ENCODE assay signal across 27 mouse cellular contexts in genomic region chr2:146496995-146497394, GRCm38 (mm10). TPM values are rescaled to one million over a fixed set of nuclear protein-coding genes. Genes with fewer than 3 reads are reported as not detected.
DNase-seq lines count a peak whose midpoint lies in the region; ATAC-seq lines count a peak whose summit lies in the region.
"Had no signal": no experiment of that assay in that cellular context is flagged by ENCODE, and none has a peak within 500 bp of the region (broad histone marks: within the 10 kb centered on the region; RNA-seq: fewer than 3 reads in every experiment).

No protein-coding gene starts in this region.

- H3K36me3 ChIP-seq in megakaryocyte, embryonic 14.5 days (replicated peaks; ENCODE audit: low read length) = peaks cover 58% of the 10 kb centered on the region
- no peaks in the 10 kb centered on the region for H3K36me3 ChIP-seq in liver, embryonic 12.5 days
- no peaks in the 10 kb centered on the region for H3K36me3 ChIP-seq in kidney, embryonic 16.5 days (ENCODE audit: insufficient read depth, low read length)
- H3K36me3 ChIP-seq: embryonic facial prominence, embryonic 13.5 days; forebrain, embryonic 15.5 days; heart, embryonic 12.5 days; hindbrain, embryonic 12.5 days; kidney, embryonic 15.5 days; limb, embryonic 12.5 days; neural tube, embryonic 13.5 days had no signal

- peaks cover 90% of the 10 kb centered on the region for H3K4me1 ChIP-seq in megakaryocyte, embryonic 14.5 days
- H3K4me1 ChIP-seq in liver, embryonic 12.5 days = peaks cover 57% of the 10 kb centered on the region
- H3K4me1 ChIP-seq in kidney, embryonic 16.5 days (ENCODE audit: insufficient read depth, low read length) = no peaks in the 10 kb centered on the region
- H3K4me1 ChIP-seq: embryonic facial prominence, embryonic 13.5 days; hindbrain, embryonic 12.5 days; kidney, embryonic 15.5 days; limb, embryonic 12.5 days; neural tube, embryonic 13.5 days had no signal

- DNase-seq in kidney, postnatal 36 days = no peak
- no peak for DNase-seq in Muller cell, postnatal 12 days (ENCODE audit: inconsistent ontology term)
- DNase-seq: cerebellum, adult 18-20 months; cerebellum, postnatal 14 days; embryo, embryonic 11 days; gastrocnemius, postnatal 10 days; heart, postnatal 14 days; kidney, adult 11 months; lung, embryonic 14.5 days; right cerebral cortex, adult 18-20 months; right cerebral cortex, postnatal 4 days; thymus, postnatal 14 days had no signal

- no peaks in the 10 kb centered on the region for H3K27me3 ChIP-seq in megakaryocyte, embryonic 14.5 days (replicated peaks)
- H3K27me3 ChIP-seq in liver, embryonic 12.5 days (replicated peaks) = no peaks in the 10 kb centered on the region
- no peaks in the 10 kb centered on the region for H3K27me3 ChIP-seq in kidney, embryonic 16.5 days (ENCODE audit: insufficient read depth, low read length)
- H3K27me3 ChIP-seq: embryonic facial prominence, embryonic 13.5 days; forebrain, embryonic 15.5 days; heart, embryonic 12.5 days; hindbrain, embryonic 12.5 days; kidney, embryonic 15.5 days; limb, embryonic 12.5 days; neural tube, embryonic 13.5 days had no signal

- no peaks in the 10 kb centered on the region for H3K9me3 ChIP-seq in megakaryocyte, embryonic 14.5 days
- no peaks in the 10 kb centered on the region for H3K9me3 ChIP-seq in liver, embryonic 12.5 days (replicated peaks)
- no peaks in the 10 kb centered on the region for H3K9me3 ChIP-seq in kidney, embryonic 16.5 days (ENCODE audit: low read length)
- H3K9me3 ChIP-seq: embryonic facial prominence, embryonic 13.5 days; forebrain, embryonic 15.5 days; heart, embryonic 12.5 days; hindbrain, embryonic 12.5 days; kidney, embryonic 15.5 days; limb, embryonic 12.5 days; neural tube, embryonic 13.5 days had no signal

- WGBS in liver, embryonic 12.5 days (ENCODE audit: insufficient replicate concordance) = 15% methylated on average over 1 of the region's 1 CpGs
- WGBS in kidney, embryonic 16.5 days = 13% methylated on average over 1 of the region's 1 CpGs

- peak overlapping the region; percentile 64 for H3K4me3 ChIP-seq in megakaryocyte, embryonic 14.5 days (replicated peaks)
- no peak overlapping the region for H3K4me3 ChIP-seq in liver, embryonic 12.5 days
- H3K4me3 ChIP-seq in kidney, embryonic 16.5 days (ENCODE audit: low read length) = no peak overlapping the region
- H3K4me3 ChIP-seq: embryonic facial prominence, embryonic 13.5 days; forebrain, embryonic 15.5 days; heart, embryonic 12.5 days; hindbrain, embryonic 12.5 days; kidney, embryonic 15.5 days; limb, embryonic 12.5 days; myocyte; neural tube, embryonic 13.5 days had no signal

- no peak for ATAC-seq in megakaryocyte, adult 5-6 weeks (ENCODE audit: poor library complexity, severe bottlenecking)
- ATAC-seq in common myeloid progenitor, adult 5-6 weeks (replicated peaks; ENCODE audit: low read depth, poor library complexity, severe bottlenecking) = 0 out of 2 replicates have a peak, but pooled peaks have one; percentile 9
- peak; percentile 68 for ATAC-seq in liver, embryonic 12.5 days
- peak; percentile 21 for ATAC-seq in megakaryocyte progenitor cell, adult 5-6 weeks (replicated peaks; ENCODE audit: poor library complexity)
- no peak for ATAC-seq in kidney, embryonic 16.5 days (ENCODE audit: low FRiP score, low TSS enrichment)
- ATAC-seq: forebrain, embryonic 15.5 days; midbrain, embryonic 16.5 days had no signal

- no peak overlapping the region for H3K9ac ChIP-seq in liver, embryonic 12.5 days
- no peak overlapping the region for H3K9ac ChIP-seq in kidney, embryonic 16.5 days (replicated peaks; ENCODE audit: low read length)
- H3K9ac ChIP-seq: embryonic facial prominence, embryonic 13.5 days; forebrain, embryonic 15.5 days; heart, embryonic 12.5 days; hindbrain, embryonic 12.5 days; kidney, embryonic 15.5 days; limb, embryonic 12.5 days; lung, embryonic 14.5 days; neural tube, embryonic 13.5 days had no signal

- no peak overlapping the region for H3K4me2 ChIP-seq in liver, embryonic 12.5 days
- H3K4me2 ChIP-seq in kidney, embryonic 16.5 days (replicated peaks; ENCODE audit: low read depth, low read length) = no peak overlapping the region
- H3K4me2 ChIP-seq: embryonic facial prominence, embryonic 13.5 days; forebrain, embryonic 15.5 days; heart, embryonic 12.5 days; hindbrain, embryonic 12.5 days; kidney, embryonic 15.5 days; limb, embryonic 12.5 days; lung, embryonic 14.5 days; neural tube, embryonic 13.5 days had no signal

- no peak overlapping the region for H3K27ac ChIP-seq in liver, embryonic 12.5 days
- H3K27ac ChIP-seq in kidney, embryonic 16.5 days (ENCODE audit: low read length) = no peak overlapping the region
- H3K27ac ChIP-seq: embryonic facial prominence, embryonic 13.5 days; forebrain, embryonic 15.5 days; hindbrain, embryonic 12.5 days; kidney, embryonic 15.5 days; limb, embryonic 12.5 days; neural tube, embryonic 13.5 days had no signal

RNA-seq across cellular contexts. Expression of gene Ralgapa2, which starts 15.1 kb away (rescaled TPM):
- 1.8 and 2.3 TPM in 2 replicates for polyA plus RNA-seq in megakaryocyte, embryonic 14.5 days (2012; ENCODE audit: insufficient read depth, low replicate concordance)
- 13.3 and 17.0 TPM in 2 replicates for total RNA-seq in megakaryocyte, adult 5-6 weeks (2015)
- 9.3 and 10.7 TPM in 2 replicates for total RNA-seq in megakaryocyte, adult 5-6 weeks (2017)
- total RNA-seq in common myeloid progenitor, adult 5-6 weeks (2017) = 24.2 and 28.2 TPM in 2 replicates
- 6.5 and 7.8 TPM in 2 replicates for polyA plus RNA-seq in liver, embryonic 12.5 days (2016; fragmentation: Nextera tagmentation; extraction: Ambion mirVana)
- 12.5 and 17.1 TPM in 2 replicates for total RNA-seq in megakaryocyte progenitor cell, adult 5-6 weeks (2015)
- total RNA-seq in megakaryocyte progenitor cell, adult 5-6 weeks (2017) = 5.0 and 10.6 TPM in 2 replicates
- 6.8 and 8.0 TPM in 2 replicates for polyA plus RNA-seq in kidney, embryonic 16.5 days (2015; fragmentation: Nextera tagmentation; extraction: Ambion mirVana)

Comparison
In these comparisons a context has a peak if more than half of its experiments do, and no peak if none do; other contexts are left out.
1. ATAC-seq: peak in common myeloid progenitor, adult 5-6 weeks (single experiment), liver, embryonic 12.5 days (single experiment) and megakaryocyte progenitor cell, adult 5-6 weeks (single experiment); none in megakaryocyte, adult 5-6 weeks (single experiment) and kidney, embryonic 16.5 days (single experiment).